Mouse (Mus musculus): ENCODE results near the gene Olfr3. TPM values are rescaled to one million over a fixed set of nuclear protein-coding genes. Genes with fewer than 3 reads are reported as not detected.

The Olfr3 gene
- not detected in 2 replicates for polyA plus RNA-seq (2014; fragmentation: Nextera tagmentation; extraction: Ambion mirVana)

DNA sequence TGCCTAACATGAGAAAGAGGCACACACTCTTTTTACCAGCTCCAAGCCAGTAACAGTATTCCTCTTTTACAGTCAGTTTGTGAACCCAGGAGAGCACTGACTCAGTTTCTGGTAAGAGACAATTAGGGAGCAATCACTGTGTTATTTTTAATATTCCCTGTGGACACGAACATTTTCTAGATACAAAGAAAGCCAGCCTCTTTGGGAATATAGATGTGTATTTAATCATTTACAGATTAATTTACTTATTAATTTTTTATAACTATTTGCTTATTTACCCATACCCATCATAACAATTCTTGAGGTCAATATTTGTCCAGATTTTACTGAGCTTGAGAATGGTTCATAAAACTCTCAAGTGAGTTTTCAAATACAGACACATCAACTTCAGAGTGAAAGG lies at the start of gene Olfr3:
Olfr3 (minus strand) TSS at position 101 of the 400 bp plus-strand sequence.
- Histone ChIP-seq H3K27ac (ENCODE audit: low read depth, low read length) (no peak within 1 kb of the TSS), H3K9me3 (ENCODE audit: control insufficient read depth, low read length) (peaks cover 2% of the 10 kb centered on the region; the same call in 1 of the 2 replicates), H3K27me3 (ENCODE audit: control insufficient read depth, insufficient read depth, low read length) (no peaks in the 10 kb centered on the region), H3K4me1 (replicated peaks; ENCODE audit: control insufficient read depth, insufficient read depth, low read length) (no peaks in the 10 kb centered on the region), H3K36me3 (ENCODE audit: control insufficient read depth, insufficient read depth, low read length) (no peaks in the 10 kb centered on the region), H3K9ac (ENCODE audit: low read length) (no peak within 1 kb of the TSS), H3K4me2 (ENCODE audit: low read depth, low read length, severe bottlenecking) (no peak within 1 kb of the TSS), H3K4me3 (ENCODE audit: low read depth, low read length) (no peak within 1 kb of the TSS)
- WGBS, result 79% methylated on average over 1 of the region's 1 CpGs
- ATAC-seq (replicated peaks; ENCODE audit: low FRiP score), result no peak
- DNase-seq (ENCODE audit: low spot score), result no peak

DNA sequence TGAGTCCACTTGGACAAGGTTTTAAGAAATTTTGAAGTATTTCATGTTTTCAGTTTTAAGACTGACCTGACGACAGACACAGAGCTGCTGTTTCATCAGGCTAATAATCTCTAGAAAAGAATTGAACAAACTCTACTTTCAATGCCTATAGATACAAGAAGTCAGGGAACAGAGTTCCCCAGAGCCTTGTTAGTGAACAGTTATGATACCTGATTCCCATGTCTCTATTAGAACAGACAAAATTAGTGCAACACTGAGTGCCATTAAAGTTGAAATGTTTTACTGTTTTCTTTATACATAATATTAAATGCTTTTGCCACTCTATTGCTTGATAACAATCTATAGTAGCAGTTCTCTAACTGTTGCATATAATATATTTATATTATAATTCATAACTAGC lies 45.7 kb upstream of the Olfr3 start, which contains the start of gene Olfr351:
Olfr351 (minus strand) TSS at position 101 of the 400 bp plus-strand sequence.
- Histone ChIP-seq H3K27me3 (ENCODE audit: control insufficient read depth, insufficient read depth, low read length) (no peaks in the 10 kb centered on the region), H3K9ac (ENCODE audit: low read length) (no peak within 1 kb of the TSS), H3K27ac (ENCODE audit: low read depth, low read length) (no peak within 1 kb of the TSS), H3K4me3 (ENCODE audit: low read depth, low read length) (no peak within 1 kb of the TSS), H3K36me3 (ENCODE audit: control insufficient read depth, insufficient read depth, low read length) (no peaks in the 10 kb centered on the region), H3K9me3 (ENCODE audit: control insufficient read depth, low read length) (no peaks in the 10 kb centered on the region; the same call in 1 of the 2 replicates), H3K4me2 (ENCODE audit: low read depth, low read length, severe bottlenecking) (no peak within 1 kb of the TSS), H3K4me1 (replicated peaks; ENCODE audit: control insufficient read depth, insufficient read depth, low read length) (no peaks in the 10 kb centered on the region)
- ATAC-seq (replicated peaks; ENCODE audit: low FRiP score) (no peak), DNase-seq (ENCODE audit: low spot score) (no peak)
- 80% methylated on average over 1 of the region's 1 CpGs for WGBS

DNA sequence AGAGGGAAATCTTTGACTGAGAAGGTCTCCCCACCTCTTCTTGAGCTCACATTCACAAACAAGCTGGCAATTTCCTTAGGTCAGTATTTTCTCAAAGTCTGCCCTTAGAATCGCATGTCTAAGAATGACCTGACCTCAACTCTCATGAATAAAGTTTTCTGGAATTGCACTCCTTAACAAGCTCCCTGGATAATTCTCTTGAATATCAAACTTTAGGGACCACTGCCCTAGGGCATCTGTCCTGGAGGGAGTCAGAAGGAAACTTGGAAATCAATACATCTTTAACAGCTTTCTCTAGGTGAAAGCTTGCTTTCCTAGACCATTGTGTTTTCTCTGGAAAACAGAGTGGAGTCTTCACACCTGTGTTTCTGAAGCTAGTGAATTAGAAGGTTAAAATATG lies 29.2 kb upstream of the Olfr3 start, which contains the start of gene Olfr350:
Olfr350 (plus strand) TSS at position 301 of the 400 bp plus-strand sequence.
- Histone ChIP-seq H3K4me1 (replicated peaks; ENCODE audit: control insufficient read depth, insufficient read depth, low read length) (no peaks in the 10 kb centered on the region), H3K27me3 (ENCODE audit: control insufficient read depth, insufficient read depth, low read length) (no peaks in the 10 kb centered on the region), H3K36me3 (ENCODE audit: control insufficient read depth, insufficient read depth, low read length) (no peaks in the 10 kb centered on the region), H3K27ac (ENCODE audit: low read depth, low read length) (no peak within 1 kb of the TSS), H3K9ac (ENCODE audit: low read length) (no peak within 1 kb of the TSS), H3K9me3 (ENCODE audit: control insufficient read depth, low read length) (peaks cover 2% of the 10 kb centered on the region; the same call in 1 of the 2 replicates), H3K4me2 (ENCODE audit: low read depth, low read length, severe bottlenecking) (no peak within 1 kb of the TSS), H3K4me3 (ENCODE audit: low read depth, low read length) (no peak within 1 kb of the TSS)
- ATAC-seq (replicated peaks; ENCODE audit: low FRiP score) (no peak), DNase-seq (ENCODE audit: low spot score) (no peak)
- 90% methylated on average over 1 of the region's 1 CpGs for WGBS

DNA sequence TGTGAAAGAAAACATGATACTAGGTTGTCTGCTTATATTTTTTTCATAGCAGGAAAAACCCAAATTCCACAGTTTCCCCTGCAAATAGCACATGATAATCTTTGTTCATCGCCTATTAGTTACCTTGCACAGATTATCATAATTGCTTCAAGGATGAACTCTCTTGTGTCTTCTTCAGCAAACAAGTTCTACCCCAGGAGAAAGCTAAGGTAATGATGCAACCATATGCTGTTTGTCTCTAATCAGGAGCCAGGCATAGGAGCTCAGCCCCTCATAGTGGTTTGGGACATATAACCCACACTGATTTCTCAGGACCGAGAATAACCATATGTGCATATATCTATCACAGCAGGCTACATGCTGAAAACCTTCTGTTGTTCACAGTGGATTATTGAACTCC lies 26.6 kb downstream of the Olfr3 start, which contains the start of gene Olfr50:
Olfr50 (plus strand) TSS at position 301 of the 400 bp plus-strand sequence.
- H3K27ac ChIP-seq (ENCODE audit: low read depth, low read length), result no peak within 1 kb of the TSS
- no peak for ATAC-seq (replicated peaks; ENCODE audit: low FRiP score)
- no peaks in the 10 kb centered on the region for H3K36me3 ChIP-seq (ENCODE audit: control insufficient read depth, insufficient read depth, low read length)
- H3K4me3 ChIP-seq (ENCODE audit: low read depth, low read length), result no peak within 1 kb of the TSS
- no peaks in the 10 kb centered on the region for H3K4me1 ChIP-seq (replicated peaks; ENCODE audit: control insufficient read depth, insufficient read depth, low read length)
- peaks cover 7% of the 10 kb centered on the region; the same call in 1 of the 2 replicates for H3K9me3 ChIP-seq (ENCODE audit: control insufficient read depth, low read length)
- no peak for DNase-seq (ENCODE audit: low spot score)
- no peaks in the 10 kb centered on the region for H3K27me3 ChIP-seq (ENCODE audit: control insufficient read depth, insufficient read depth, low read length)
- no peak within 1 kb of the TSS for H3K9ac ChIP-seq (ENCODE audit: low read length)
- 81% methylated on average over 2 of the region's 2 CpGs for WGBS
- no peak within 1 kb of the TSS for H3K4me2 ChIP-seq (ENCODE audit: low read depth, low read length, severe bottlenecking)

DNA sequence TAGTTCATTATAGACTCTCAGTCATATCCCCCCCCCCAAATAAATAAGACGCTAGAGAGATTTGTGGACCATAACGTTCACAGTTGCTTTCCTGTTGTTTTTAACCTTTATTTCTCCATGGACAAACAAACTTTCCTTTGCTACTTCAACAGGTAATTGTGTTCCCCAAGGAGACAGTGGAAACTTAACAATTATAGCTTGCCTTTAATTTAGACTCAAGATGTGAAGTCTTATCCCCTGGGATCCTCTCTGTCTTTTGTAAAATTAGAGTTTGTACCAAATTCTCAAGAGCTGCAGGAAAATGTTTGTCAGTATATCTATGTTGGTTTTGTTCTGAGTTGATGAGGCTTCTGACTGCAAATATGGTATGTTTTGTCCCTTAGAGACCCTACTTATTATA lies 32.9 kb downstream of the Olfr3 start, which contains the start of gene Olfr348:
Olfr348 (plus strand) TSS at position 301 of the 400 bp plus-strand sequence.
- DNase-seq (ENCODE audit: low spot score), result no peak
- Histone ChIP-seq H3K36me3 (ENCODE audit: control insufficient read depth, insufficient read depth, low read length) (no peaks in the 10 kb centered on the region), H3K4me3 (ENCODE audit: low read depth, low read length) (no peak within 1 kb of the TSS), H3K27me3 (ENCODE audit: control insufficient read depth, insufficient read depth, low read length) (no peaks in the 10 kb centered on the region), H3K27ac (ENCODE audit: low read depth, low read length) (no peak within 1 kb of the TSS), H3K4me2 (ENCODE audit: low read depth, low read length, severe bottlenecking) (no peak within 1 kb of the TSS), H3K4me1 (replicated peaks; ENCODE audit: control insufficient read depth, insufficient read depth, low read length) (no peaks in the 10 kb centered on the region), H3K9ac (ENCODE audit: low read length) (no peak within 1 kb of the TSS), H3K9me3 (ENCODE audit: control insufficient read depth, low read length) (peaks cover 6% of the 10 kb centered on the region; the same call in 1 of the 2 replicates)
- 73% methylated on average over 2 of the region's 2 CpGs for whole genome bisulfite sequencing
- no peak for ATAC-seq (replicated peaks; ENCODE audit: low FRiP score)

Other genes with a start within 250 kb of the Olfr3 start
- gene Olfr345, start 177.0 kb downstream of the Olfr3 start, polyA plus RNA-seq (2014; fragmentation: Nextera tagmentation; extraction: Ambion mirVana), result not detected in 2 replicates
- gene Olfr346, start 131.2 kb downstream of the Olfr3 start, polyA plus RNA-seq (2014; fragmentation: Nextera tagmentation; extraction: Ambion mirVana), result not detected in 2 replicates
- gene Olfr347, start 85.1 kb downstream of the Olfr3 start, polyA plus RNA-seq (2014; fragmentation: Nextera tagmentation; extraction: Ambion mirVana), result not detected in 2 replicates
- gene Olfr348, start 32.8 kb downstream of the Olfr3 start, polyA plus RNA-seq (2014; fragmentation: Nextera tagmentation; extraction: Ambion mirVana), result not detected in 2 replicates
- not detected in 2 replicates for gene Olfr50, start 26.5 kb downstream of the Olfr3 start, polyA plus RNA-seq (2014; fragmentation: Nextera tagmentation; extraction: Ambion mirVana)
- gene Olfr350, start 29.3 kb upstream of the Olfr3 start, polyA plus RNA-seq (2014; fragmentation: Nextera tagmentation; extraction: Ambion mirVana), result not detected in 2 replicates
- gene Olfr351, start 45.6 kb upstream of the Olfr3 start, polyA plus RNA-seq (2014; fragmentation: Nextera tagmentation; extraction: Ambion mirVana), result not detected in 2 replicates
- not detected in 2 replicates for gene Olfr352, start 51.4 kb upstream of the Olfr3 start, polyA plus RNA-seq (2014; fragmentation: Nextera tagmentation; extraction: Ambion mirVana)
- gene Olfr353, start 75.9 kb upstream of the Olfr3 start, polyA plus RNA-seq (2014; fragmentation: Nextera tagmentation; extraction: Ambion mirVana), result not detected in 2 replicates
- gene Olfr354, start 88.6 kb upstream of the Olfr3 start, polyA plus RNA-seq (2014; fragmentation: Nextera tagmentation; extraction: Ambion mirVana), result not detected in 2 replicates
- not detected in 2 replicates for gene Olfr355, start 111.9 kb upstream of the Olfr3 start, polyA plus RNA-seq (2014; fragmentation: Nextera tagmentation; extraction: Ambion mirVana)
- not detected in 2 replicates for gene Olfr356, start 120.1 kb upstream of the Olfr3 start, polyA plus RNA-seq (2014; fragmentation: Nextera tagmentation; extraction: Ambion mirVana)
- not detected in 2 replicates for gene Olfr357, start 176.8 kb upstream of the Olfr3 start, polyA plus RNA-seq (2014; fragmentation: Nextera tagmentation; extraction: Ambion mirVana)
- not detected in 2 replicates for gene Olfr358, start 192.3 kb upstream of the Olfr3 start, polyA plus RNA-seq (2014; fragmentation: Nextera tagmentation; extraction: Ambion mirVana)
- not detected in 2 replicates for gene Olfr360, start 248.7 kb upstream of the Olfr3 start, polyA plus RNA-seq (2014; fragmentation: Nextera tagmentation; extraction: Ambion mirVana)

All from forebrain, embryonic 11.5 days (tissue).